Mouse (Mus musculus) liver, adult 10 weeks (tissue): ENCODE data around the gene Glra4. TPM values are rescaled to one million over a fixed set of nuclear protein-coding genes. Genes with fewer than 3 reads are reported as not detected.

ENCODE experiments used
- polyA plus RNA-seq: library from polyadenylated mRNA; stranded (reverse); fragments of 350-450 nt; fragmentation: Illumina TruSeq; extraction: RNeasy Lipid Tissue Mini Kit (QIAGEN cat#74804); gene quantifications from one replicate; pipeline ENCODE4 v1.2.3, GENCODE M21; 2014; ENCODE audit warnings: low read depth, low replicate concordance

Gene Glra4
- not detected for polyA plus RNA-seq

GRCm38 (mm10) chrX:136780041-136780440, at the start of gene Glra4:
Gene Glra4 (minus strand): TSS chrX:136780141.

GRCm38 (mm10) chrX:136822371-136822770, 42.4 kb upstream of the Glra4 start, which contains the start of gene Plp1:
Gene Plp1 (plus strand): TSS chrX:136822671.

GRCm38 (mm10) chrX:136743459-136743858, 36.5 kb downstream of the Glra4 start, which contains the start of gene Morf4l2:
Gene Morf4l2 (minus strand): TSS chrX:136743690.

Other genes with a start within 250 kb of the Glra4 start
- gene Kir3dl2, start 236.1 kb downstream of the Glra4 start, polyA plus RNA-seq: not detected
- gene Tceal3, start 189.3 kb downstream of the Glra4 start, polyA plus RNA-seq: not detected
- 1.6 TPM for gene Tceal1, start 72.2 kb downstream of the Glra4 start, polyA plus RNA-seq
- gene Morf4l2, start 36.5 kb downstream of the Glra4 start, polyA plus RNA-seq: 218 TPM
- gene Plp1, start 42.5 kb upstream of the Glra4 start, polyA plus RNA-seq: 1.2 TPM
- not detected for gene Rab9b, start 88.6 kb upstream of the Glra4 start, polyA plus RNA-seq
- not detected for gene H2bfm, start 147.2 kb upstream of the Glra4 start, polyA plus RNA-seq
- gene Tmsb15b2, start 195.4 kb upstream of the Glra4 start, polyA plus RNA-seq: 18.0 TPM
- gene Tmsb15l, start 196.7 kb upstream of the Glra4 start, polyA plus RNA-seq: 3.7 TPM
- 3.3 TPM for gene Tmsb15b1, start 196.7 kb upstream of the Glra4 start, polyA plus RNA-seq
- not detected for gene Zcchc18, start 213.0 kb upstream of the Glra4 start, polyA plus RNA-seq